Mouse (Mus musculus) layer of hippocampus, adult 8-10 months (tissue): ENCODE results near the gene Vcpkmt. TPM values are rescaled to one million over a fixed set of nuclear protein-coding genes. Genes with fewer than 3 reads are reported as not detected.
"Not testable (repeated sequence)": the region's sequence is repeated elsewhere in the genome, so short reads cannot be mapped to it uniquely, and the experiment has no call there.

Source experiments
- DNase-seq, 2 experiments: peaks; one replicate each; pipeline ENCODE4 v3.0.0; 2022; ENCODE audit warnings: low spot score in 2 of 2
- total RNA-seq, 4 experiments: library from RNA; stranded (reverse); gene quantifications; 2 replicates each; pipeline ENCODE4 v1.2.4; 2022

Gene Vcpkmt
- total RNA-seq = 10 to 100 TPM; 19.9 to 22.4 (median 20.1) TPM

GRCm38 (mm10) chr12:69582613-69583269 lies at the start of gene Vcpkmt:
Gene Vcpkmt, minus strand, starts transcription at chr12:69583028.
- DNase-seq = peak; percentile 83 to 88

- DNase-seq = not testable (repeated sequence)
Observed at GRCm38 (mm10) chr12:69618590-69618989, 35.8 kb upstream of the Vcpkmt start.

GRCm38 (mm10) chr12:69604367-69604766 lies 21.5 kb upstream of the Vcpkmt start:
- DNase-seq = no peak

GRCm38 (mm10) chr12:69597446-69597845 lies 14.6 kb upstream of the Vcpkmt start:
- no peak for DNase-seq

GRCm38 (mm10) chr12:69593130-69593529 lies 10.3 kb upstream of the Vcpkmt start:
- no peak for DNase-seq

- no peak for DNase-seq
Observed at GRCm38 (mm10) chr12:69583270-69583629, 422 bp upstream of the Vcpkmt start.

GRCm38 (mm10) chr12:69582216-69582612 lies 614 bp downstream of the Vcpkmt start:
- DNase-seq = no peak

GRCm38 (mm10) chr12:69579623-69580022 lies 3.2 kb downstream of the Vcpkmt start:
- no peak for DNase-seq

- no peak for DNase-seq
Observed at GRCm38 (mm10) chr12:69576120-69576627, 6.7 kb downstream of the Vcpkmt start.

- DNase-seq = peak in 1 of 2 experiments; percentile 82
Observed at GRCm38 (mm10) chr12:69573916-69574881, 8.6 kb downstream of the Vcpkmt start.

- no peak for DNase-seq
Observed at GRCm38 (mm10) chr12:69573271-69573670, 9.6 kb downstream of the Vcpkmt start.

GRCm38 (mm10) chr12:69569926-69570325 lies 12.9 kb downstream of the Vcpkmt start:
- no peak for DNase-seq

- no peak for DNase-seq
Observed at GRCm38 (mm10) chr12:69568266-69568665, 14.6 kb downstream of the Vcpkmt start.

GRCm38 (mm10) chr12:69561006-69561405 lies 21.8 kb downstream of the Vcpkmt start:
- DNase-seq = not testable (repeated sequence)

GRCm38 (mm10) chr12:69556221-69556861 lies 26.5 kb downstream of the Vcpkmt start:
- DNase-seq = no peak

- no peak for DNase-seq
Observed at GRCm38 (mm10) chr12:69545456-69546178, 37.2 kb downstream of the Vcpkmt start.

GRCm38 (mm10) chr12:69544994-69545393 lies 37.8 kb downstream of the Vcpkmt start:
- DNase-seq = no peak

GRCm38 (mm10) chr12:69544562-69544961 lies 38.3 kb downstream of the Vcpkmt start:
- no peak for DNase-seq

GRCm38 (mm10) chr12:69542376-69542775 lies 40.5 kb downstream of the Vcpkmt start:
- no peak for DNase-seq

- DNase-seq = no peak
Observed at GRCm38 (mm10) chr12:69541663-69542062, 41.2 kb downstream of the Vcpkmt start.

GRCm38 (mm10) chr12:69539353-69539752 lies 43.5 kb downstream of the Vcpkmt start:
- DNase-seq = peak; percentile 11 to 17
